Mouse (Mus musculus): ENCODE results near the gene Fkbpl.

Fkbpl gene

DNA sequence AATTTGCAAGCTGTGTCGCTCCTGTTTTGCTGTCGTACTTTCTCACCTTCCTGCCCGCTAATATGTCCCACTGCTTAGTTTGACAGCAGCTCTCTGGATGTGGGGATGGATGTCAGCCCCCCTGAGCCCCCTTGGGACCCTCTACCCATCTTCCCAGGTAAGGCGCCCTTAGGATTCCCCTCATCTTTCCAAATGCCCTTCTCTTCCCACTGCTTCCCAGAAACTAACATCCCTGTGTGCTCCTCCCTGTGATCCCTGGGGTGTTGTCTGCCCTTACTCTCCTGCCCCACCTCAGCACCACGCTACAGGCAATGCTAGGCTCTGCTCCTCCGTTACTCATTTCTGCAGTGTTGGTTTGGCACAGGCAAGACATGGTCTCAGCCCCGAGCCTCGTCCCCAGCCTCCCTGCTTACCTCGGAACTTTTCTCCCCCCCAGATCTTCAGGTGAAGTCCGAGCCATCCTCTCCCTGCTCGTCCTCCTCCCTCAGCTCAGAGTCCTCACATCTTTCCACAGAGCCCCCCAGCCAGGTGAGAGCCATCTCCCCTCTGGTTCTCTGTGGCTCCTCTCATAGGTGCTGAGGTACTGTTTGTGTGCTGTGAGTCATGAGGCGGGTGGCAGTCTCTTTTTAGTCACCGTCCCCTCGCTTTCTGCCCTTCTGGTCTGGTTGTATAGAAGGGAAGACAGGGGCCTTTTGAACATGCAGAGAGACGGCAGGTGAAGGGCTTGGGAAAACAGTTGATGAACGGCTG, 3.8 kb downstream of the Fkbpl start:
- no peak for DNase-seq (ENCODE audit: low read depth, low spot score)

GRCm38 (mm10) chr17:34649106-34649864, 4.7 kb downstream of the Fkbpl start:
- DNase-seq (ENCODE audit: low read depth, low spot score) = no peak

- no peak for DNase-seq (ENCODE audit: low read depth, low spot score)
Measured at GRCm38 (mm10) chr17:34650781-34651180, 6.2 kb downstream of the Fkbpl start.

- DNase-seq (ENCODE audit: low read depth, low spot score) = no peak
Measured at GRCm38 (mm10) chr17:34651507-34652221, 7.1 kb downstream of the Fkbpl start.

GRCm38 (mm10) chr17:34652546-34652945, 8.0 kb downstream of the Fkbpl start:
- DNase-seq (ENCODE audit: low read depth, low spot score) = no peak

DNA sequence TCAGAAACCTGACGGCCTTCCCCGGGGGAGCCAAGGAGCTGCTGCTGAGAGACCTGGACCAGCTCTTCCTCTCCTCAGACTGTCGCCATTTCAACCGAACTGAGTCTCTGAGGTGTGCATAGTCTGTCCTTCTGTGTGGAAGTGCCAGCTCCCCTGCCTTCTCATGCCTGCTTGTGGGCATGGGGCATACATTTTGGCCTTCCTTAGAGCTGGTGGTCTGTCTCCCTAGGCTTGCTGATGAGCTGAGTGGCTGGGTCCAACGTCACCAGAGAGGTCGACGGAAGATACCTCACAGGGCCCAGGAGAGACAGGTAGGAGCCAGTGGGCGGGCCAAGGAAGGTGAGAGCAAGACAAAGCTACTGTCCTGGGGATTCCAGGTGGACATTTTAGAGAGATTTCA, 8.4 kb downstream of the Fkbpl start:
- no peak for DNase-seq (ENCODE audit: low read depth, low spot score)

DNA sequence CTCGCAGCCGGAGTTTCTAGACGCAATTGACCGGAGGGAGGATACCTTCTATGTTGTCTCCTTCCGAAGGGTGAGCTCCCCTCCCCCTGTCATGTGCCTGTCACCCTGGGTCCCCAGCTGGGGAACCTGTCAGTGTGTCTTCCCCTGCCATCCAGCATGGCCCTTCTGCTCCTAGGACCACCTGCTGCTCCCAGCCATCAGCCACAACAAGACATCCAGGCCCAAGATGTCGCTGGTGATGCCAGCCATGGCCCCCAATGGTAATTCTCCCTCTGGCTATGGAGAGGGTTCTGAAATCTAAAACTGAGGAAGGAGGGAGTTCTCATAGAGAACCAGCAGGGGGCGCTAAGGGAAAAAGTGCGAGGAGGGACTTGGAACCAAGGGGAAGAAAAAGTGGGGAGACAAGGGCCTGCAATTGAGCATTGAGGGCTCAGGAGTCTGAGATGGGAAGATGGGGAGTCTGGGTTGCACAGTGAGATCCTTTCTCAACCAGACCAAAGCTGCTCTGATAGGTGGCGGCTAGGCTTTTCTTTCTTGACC, 9.3 kb downstream of the Fkbpl start:
- DNase-seq (ENCODE audit: low read depth, low spot score) = peak; percentile 54

DNA sequence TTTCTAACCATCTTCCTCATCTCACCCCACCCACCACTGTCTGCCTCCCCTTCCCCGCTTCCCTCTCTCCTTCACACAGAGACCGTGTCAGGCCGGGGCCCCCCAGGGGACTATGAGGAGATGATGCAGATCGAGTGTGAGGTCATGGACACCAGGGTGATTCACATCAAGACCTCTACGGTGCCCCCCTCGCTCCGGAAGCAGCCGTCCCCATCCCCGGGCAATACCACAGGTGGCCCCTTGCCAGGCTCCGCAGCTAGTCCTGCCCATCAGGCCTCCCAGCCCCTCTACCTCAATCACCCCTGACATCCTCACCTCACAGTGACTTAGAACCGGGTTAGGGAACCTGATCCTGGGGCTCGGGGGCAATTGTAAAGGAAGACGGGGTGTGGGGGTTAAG, 9.8 kb downstream of the Fkbpl start:
- no peak for DNase-seq (ENCODE audit: low read depth, low spot score)

DNA sequence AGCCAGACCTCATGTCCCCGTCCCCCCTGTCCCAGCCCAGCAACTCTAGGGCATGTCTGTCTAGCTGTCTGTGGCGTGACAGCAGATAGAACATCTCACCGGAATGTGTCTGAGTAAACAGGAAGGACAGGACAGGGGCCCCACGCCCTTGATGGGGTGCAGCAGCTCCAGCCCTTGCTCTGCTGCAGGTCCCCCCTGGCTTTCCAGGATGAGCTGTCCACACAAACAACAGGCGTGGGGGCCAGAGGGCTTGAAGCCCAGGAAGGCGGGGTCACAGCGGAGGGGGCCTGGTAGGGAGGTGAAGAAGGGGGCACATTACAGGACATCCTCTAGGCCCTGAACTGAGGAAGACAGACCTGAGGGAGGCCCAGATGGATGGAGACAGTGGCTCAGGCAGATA, 10.6 kb downstream of the Fkbpl start:
- DNase-seq (ENCODE audit: low read depth, low spot score) = no peak

GRCm38 (mm10) chr17:34655581-34655991, 11.0 kb downstream of the Fkbpl start:
- DNase-seq (ENCODE audit: low read depth, low spot score) = no peak

DNA sequence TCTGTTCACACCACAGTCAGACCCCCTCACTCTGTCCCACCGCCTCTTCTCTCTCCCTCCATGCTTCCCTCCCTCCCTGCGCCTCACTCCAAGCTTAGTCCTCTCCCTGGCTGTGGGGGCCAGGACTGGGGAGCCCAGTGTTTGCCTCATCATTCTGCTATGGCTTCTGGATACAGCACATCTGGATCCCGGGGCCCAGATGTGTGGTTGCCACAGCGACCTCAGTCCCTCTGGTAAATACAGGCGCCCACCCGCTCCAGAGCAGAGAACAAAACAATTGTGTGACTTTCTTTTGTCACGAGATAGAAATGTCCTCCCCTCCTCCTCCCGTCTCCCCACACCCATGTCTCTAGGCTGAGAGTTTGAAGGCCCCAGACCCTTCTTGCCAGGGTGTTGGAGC, 12.1 kb downstream of the Fkbpl start:
- DNase-seq (ENCODE audit: low read depth, low spot score) = no peak

GRCm38 (mm10) chr17:34657271-34657670, 12.7 kb downstream of the Fkbpl start:
- DNase-seq (ENCODE audit: low read depth, low spot score) = no peak

GRCm38 (mm10) chr17:34658145-34658544, 13.6 kb downstream of the Fkbpl start:
- DNase-seq (ENCODE audit: low read depth, low spot score) = no peak

DNA sequence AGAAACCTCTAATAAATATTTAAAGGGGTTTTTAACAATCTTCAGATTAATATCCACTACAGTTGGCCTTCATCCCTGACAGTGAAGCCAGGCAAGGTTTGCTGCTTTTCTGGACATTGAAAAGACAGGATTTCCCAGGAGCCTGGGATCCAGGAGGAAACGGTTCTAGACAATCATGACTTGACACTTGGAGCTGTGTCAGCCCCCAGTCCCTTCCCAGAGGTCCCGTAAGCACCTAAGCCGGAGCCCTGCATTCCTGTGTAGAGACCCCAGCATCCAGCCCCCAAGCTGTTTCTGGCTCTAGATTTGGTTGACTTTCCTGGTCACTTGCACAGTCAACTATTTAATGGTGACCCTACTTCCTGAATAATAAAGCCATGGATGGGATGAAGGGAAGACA, 14.0 kb downstream of the Fkbpl start:
- DNase-seq (ENCODE audit: low read depth, low spot score) = no peak

- no peak for DNase-seq (ENCODE audit: low read depth, low spot score)
Measured at GRCm38 (mm10) chr17:34659181-34659896, 14.8 kb downstream of the Fkbpl start.

- no peak for DNase-seq (ENCODE audit: low read depth, low spot score)
Measured at GRCm38 (mm10) chr17:34659897-34660214, 15.3 kb downstream of the Fkbpl start.

GRCm38 (mm10) chr17:34660259-34660820, 15.8 kb downstream of the Fkbpl start:
- no peak for DNase-seq (ENCODE audit: low read depth, low spot score)

DNA sequence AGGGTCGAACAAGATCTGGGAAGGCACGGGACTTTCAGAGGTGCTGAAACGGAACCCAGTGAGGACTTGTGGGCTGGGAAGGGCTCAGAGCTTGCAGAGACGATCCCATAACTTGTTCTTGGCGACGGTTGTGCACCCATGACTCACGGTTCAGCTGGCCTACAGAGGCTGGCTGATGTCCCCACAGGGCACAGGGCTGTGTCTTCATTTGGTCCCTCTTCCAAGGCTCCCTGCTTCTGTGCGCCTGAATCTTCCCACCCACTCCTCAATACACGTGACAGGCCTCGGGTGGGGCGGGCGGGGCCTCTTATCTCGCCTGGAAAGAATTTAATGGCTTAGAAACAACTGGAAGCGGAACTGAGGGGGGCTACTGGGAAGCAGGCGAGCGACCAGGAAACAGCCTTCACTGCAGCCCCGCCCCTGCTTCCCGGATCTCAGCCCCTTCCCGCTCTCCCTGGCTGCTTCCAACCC, 16.6 kb downstream of the Fkbpl start:
- no peak for DNase-seq (ENCODE audit: low read depth, low spot score)

GRCm38 (mm10) chr17:34662468-34662867, 17.9 kb downstream of the Fkbpl start:
- DNase-seq (ENCODE audit: low read depth, low spot score) = no peak

DNA sequence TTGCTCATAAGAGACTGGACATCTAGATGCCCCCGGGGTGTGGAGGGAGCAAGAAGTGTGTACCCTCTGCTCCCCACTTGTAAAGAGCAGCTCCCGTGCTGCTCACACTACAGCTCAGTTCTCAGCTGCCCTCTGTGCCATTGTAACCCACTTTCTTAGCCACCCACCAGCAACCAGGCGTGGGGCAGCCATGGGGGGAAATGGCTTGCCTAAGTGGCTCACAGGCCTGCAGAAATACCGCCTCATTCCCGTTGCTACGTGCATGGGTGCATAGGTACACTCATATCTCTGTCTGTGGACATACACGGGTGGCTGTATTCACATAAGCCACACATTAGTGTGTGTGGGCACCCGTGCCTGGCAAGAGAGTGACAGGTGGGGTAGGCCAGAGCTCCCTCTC, 18.4 kb downstream of the Fkbpl start:
- DNase-seq (ENCODE audit: low read depth, low spot score) = no peak

- DNase-seq (ENCODE audit: low read depth, low spot score) = no peak
Measured at GRCm38 (mm10) chr17:34663558-34663957, 19.0 kb downstream of the Fkbpl start.
